Comparison of ENCODE assay signal across 12 mouse cellular contexts in the genomic region with DNA sequence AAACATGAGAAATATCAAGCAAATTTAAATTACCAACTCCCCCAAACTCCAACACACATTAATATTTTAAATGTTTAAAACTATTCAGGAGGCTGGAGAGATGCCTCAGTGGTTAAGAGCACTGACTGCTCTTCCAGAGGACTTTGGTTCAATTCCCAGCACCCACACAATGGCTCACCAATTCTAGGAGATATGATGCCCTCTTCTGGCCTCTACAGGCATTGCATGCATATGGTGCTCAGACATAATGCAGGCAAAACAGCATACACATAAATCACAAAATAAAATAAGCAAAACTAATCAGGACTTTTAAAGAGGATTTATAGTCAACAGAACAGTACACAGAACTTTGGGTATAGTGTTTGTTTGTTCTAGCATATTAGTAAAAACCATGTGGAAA. TPM values are rescaled to one million over a fixed set of nuclear protein-coding genes. Genes with fewer than 3 reads are reported as not detected.
DNase-seq lines count a peak whose midpoint lies in the region; ATAC-seq and TF ChIP-seq lines count a peak whose summit lies in the region.
"Had no signal": no experiment of that assay in that cellular context is flagged by ENCODE, and none has a peak within 500 bp of the region (broad histone marks: within the 10 kb centered on the region; RNA-seq: fewer than 3 reads in every experiment).

No protein-coding gene starts in this region.

- DNase-seq in kidney, postnatal 0 days (ENCODE audit: low spot score), result no peak
- DNase-seq in kidney, postnatal 14 days, result no peak
- DNase-seq in B cell, adult 2 months, result peak; percentile 48 to 49
- peak; percentile 73 for DNase-seq in ES-CJ7 (ENCODE audit: low read depth, low spot score)
- DNase-seq in frontal cortex, adult 2 months (ENCODE audit: extremely low spot score in 1 of 2, low spot score in 1 of 2), result no peak
- DNase-seq in adrenal gland, postnatal 36 days, result no peak
- DNase-seq: gastrocnemius, postnatal 10 days; left cerebral cortex, postnatal 4 days had no signal

- TF ChIP-seq POLR2A in cortical plate, adult 2 months (IDR thresholded peaks at IDR 0.05; ENCODE audit: extremely low read depth, insufficient read depth, low read length), result no peak

- no peaks in the 10 kb centered on the region for H3K4me1 ChIP-seq in kidney, postnatal 0 days (replicated peaks; ENCODE audit: insufficient read depth, low read length)
- no peaks in the 10 kb centered on the region for H3K4me1 ChIP-seq in cortical plate, adult 2 months (ENCODE audit: control insufficient read depth, insufficient read depth, low read length)
- H3K4me1 ChIP-seq: heart, embryonic 15.5 days; intestine, embryonic 15.5 days; lung, embryonic 15.5 days had no signal

- no peaks in the 10 kb centered on the region for H3K36me3 ChIP-seq in kidney, postnatal 0 days (ENCODE audit: insufficient read depth, low read length)
- H3K36me3 ChIP-seq: intestine, embryonic 15.5 days had no signal

- H3K27me3 ChIP-seq in kidney, postnatal 0 days (ENCODE audit: insufficient read depth, low read length), result no peaks in the 10 kb centered on the region
- H3K27me3 ChIP-seq: heart, embryonic 15.5 days; intestine, embryonic 15.5 days; lung, embryonic 15.5 days had no signal

- no peak overlapping the region for H3K27ac ChIP-seq in kidney, postnatal 0 days
- H3K27ac ChIP-seq in cortical plate, adult 2 months (ENCODE audit: insufficient read depth, low read length), result no peak overlapping the region
- H3K27ac ChIP-seq: heart, embryonic 15.5 days; intestine, embryonic 15.5 days; lung, embryonic 15.5 days had no signal

- ATAC-seq in kidney, postnatal 0 days (replicated peaks; ENCODE audit: low FRiP score, low read depth), result no peak
- ATAC-seq: intestine, embryonic 15.5 days had no signal

- H3K4me3 ChIP-seq in kidney, postnatal 0 days (replicated peaks; ENCODE audit: low read depth, low read length), result no peak overlapping the region
- H3K4me3 ChIP-seq in cortical plate, adult 2 months (ENCODE audit: insufficient read depth, low read length), result no peak overlapping the region
- H3K4me3 ChIP-seq: heart, embryonic 15.5 days; intestine, embryonic 15.5 days; lung, embryonic 15.5 days had no signal

- no peaks in the 10 kb centered on the region for H3K9me3 ChIP-seq in kidney, postnatal 0 days (replicated peaks; ENCODE audit: low read length)
- H3K9me3 ChIP-seq: heart, embryonic 15.5 days; intestine, embryonic 15.5 days; lung, embryonic 15.5 days had no signal

- H3K4me2 ChIP-seq in kidney, postnatal 0 days (ENCODE audit: low read length), result no peak overlapping the region
- H3K4me2 ChIP-seq: heart, embryonic 15.5 days; intestine, embryonic 15.5 days; lung, embryonic 15.5 days had no signal

- peak; percentile 49; the same call in 1 of the 2 replicates for TF ChIP-seq CTCF in kidney, postnatal 0 days (IDR thresholded peaks at IDR 0.05; ENCODE audit: low read depth)
- 0 out of 2 replicates have a peak, but pooled peaks have one; percentile 5 for TF ChIP-seq CTCF in cortical plate, adult 2 months (IDR thresholded peaks at IDR 0.05; ENCODE audit: extremely low read depth, insufficient read depth, low read length)

- no peak overlapping the region for H3K9ac ChIP-seq in kidney, postnatal 0 days (ENCODE audit: low read depth, low read length)
- H3K9ac ChIP-seq: heart, embryonic 15.5 days; intestine, embryonic 15.5 days; lung, embryonic 15.5 days had no signal

RNA-seq across cellular contexts. Expression of a gene that starts 16.3 kb away (rescaled TPM):
- polyA plus RNA-seq in kidney, postnatal 0 days (2015; fragmentation: Nextera tagmentation; extraction: Ambion mirVana), result 32.0 TPM in 2 replicates
- 239 and 271 TPM in 2 replicates for polyA plus RNA-seq in cortical plate, adult 2 months (2012; rRNA removed)
- 231 and 249 TPM in 2 replicates for polyA plus RNA-seq in frontal cortex, adult 2 months (2012; rRNA removed)
- 100 to 1,000 TPM; 104 to 110 TPM for total RNA-seq in adrenal gland, postnatal 36 days (2021)

Comparison
In these comparisons a context has a peak if more than half of its experiments do, and no peak if none do; other contexts are left out.
1. DNase-seq: peak in B cell, adult 2 months (2 of 2) and ES-CJ7 (single experiment); none in kidney, postnatal 0 days (single experiment), kidney, postnatal 14 days (single experiment), frontal cortex, adult 2 months (0 of 2) and adrenal gland, postnatal 36 days (0 of 2).